In genomic region chr1:134274483-134274920, GRCm38 (mm10) we compare ENCODE assay signal across 18 mouse cellular contexts. TPM values are rescaled to one million over a fixed set of nuclear protein-coding genes. Genes with fewer than 3 reads are reported as not detected.
A peak's percentile ranks its signal among the peaks of the same experiment; 100 is the strongest.
DNase-seq lines count a peak whose midpoint lies in the region; ATAC-seq and TF ChIP-seq lines count a peak whose summit lies in the region.
"Had no signal": no experiment of that assay in that cellular context is flagged by ENCODE, and none has a peak within 500 bp of the region (broad histone marks: within the 10 kb centered on the region; RNA-seq: fewer than 3 reads in every experiment).

No protein-coding gene starts in this region.

- H3K27ac ChIP-seq in hindbrain, embryonic 15.5 days (replicated peaks): peak overlapping the region; percentile 73
- H3K27ac ChIP-seq in hindbrain, embryonic 12.5 days: no peak overlapping the region
- peak overlapping the region; percentile 68 for H3K27ac ChIP-seq in hindbrain, postnatal 0 days
- no peak overlapping the region for H3K27ac ChIP-seq in limb, embryonic 10.5 days

- H3K4me1 ChIP-seq in hindbrain, embryonic 15.5 days (replicated peaks): peaks cover 24% of the 10 kb centered on the region
- H3K4me1 ChIP-seq in hindbrain, embryonic 12.5 days: peaks cover 5% of the 10 kb centered on the region
- H3K4me1 ChIP-seq in hindbrain, postnatal 0 days (ENCODE audit: insufficient read depth, low read length): peaks cover 12% of the 10 kb centered on the region
- H3K4me1 ChIP-seq in limb, embryonic 10.5 days: peaks cover 16% of the 10 kb centered on the region

- no peak overlapping the region for H3K9ac ChIP-seq in hindbrain, embryonic 15.5 days
- H3K9ac ChIP-seq in hindbrain, embryonic 12.5 days: no peak overlapping the region
- no peak overlapping the region for H3K9ac ChIP-seq in hindbrain, postnatal 0 days (replicated peaks; ENCODE audit: low read length)

- no peaks in the 10 kb centered on the region for H3K27me3 ChIP-seq in hindbrain, embryonic 15.5 days
- H3K27me3 ChIP-seq in hindbrain, embryonic 12.5 days: no peaks in the 10 kb centered on the region
- no peaks in the 10 kb centered on the region for H3K27me3 ChIP-seq in hindbrain, postnatal 0 days (ENCODE audit: insufficient read depth, low read length)
- no peaks in the 10 kb centered on the region for H3K27me3 ChIP-seq in limb, embryonic 10.5 days (ENCODE audit: low read depth, poor library complexity, severe bottlenecking)

- DNase-seq in cerebellum, adult 11 months: peak; percentile 86
- peak; percentile 93 for DNase-seq in cerebellum, adult 9-10 months
- DNase-seq in hindbrain, postnatal 0 days (ENCODE audit: low spot score): peak; percentile 33
- no peak for DNase-seq in limb, embryonic 10.5 days (ENCODE audit: low spot score)
- no peak for DNase-seq in right cerebral cortex, adult 18-20 months
- DNase-seq: adrenal gland, postnatal 36 days; heart, adult 18-20 months; kidney, postnatal 14 days; lung, adult 18-20 months; right cerebral cortex, postnatal 25 days; thymus, adult 2 months had no signal

- ATAC-seq in hindbrain, embryonic 15.5 days (ENCODE audit: low FRiP score, low read depth): no peak; the same call in 1 of the 2 replicates
- no peak for ATAC-seq in hindbrain, embryonic 12.5 days (ENCODE audit: low FRiP score)
- ATAC-seq in hindbrain, postnatal 0 days: 0 out of 2 replicates have a peak, but pooled peaks have one; percentile 42
- ATAC-seq: CD4-positive, CD25-positive, alpha-beta regulatory T cell, adult 4 months; inflammation-experienced regulatory T-cells, adult 6 months had no signal

- no peak overlapping the region for H3K4me2 ChIP-seq in hindbrain, embryonic 15.5 days
- H3K4me2 ChIP-seq in hindbrain, embryonic 12.5 days (replicated peaks): no peak overlapping the region
- no peak overlapping the region for H3K4me2 ChIP-seq in hindbrain, postnatal 0 days (ENCODE audit: low read depth, low read length)

- H3K36me3 ChIP-seq in hindbrain, embryonic 15.5 days: no peaks in the 10 kb centered on the region
- no peaks in the 10 kb centered on the region for H3K36me3 ChIP-seq in hindbrain, embryonic 12.5 days
- no peaks in the 10 kb centered on the region for H3K36me3 ChIP-seq in hindbrain, postnatal 0 days (ENCODE audit: insufficient read depth, low read length)
- H3K36me3 ChIP-seq in limb, embryonic 10.5 days: no peaks in the 10 kb centered on the region

- H3K9me3 ChIP-seq in hindbrain, embryonic 15.5 days: no peaks in the 10 kb centered on the region
- no peaks in the 10 kb centered on the region for H3K9me3 ChIP-seq in hindbrain, embryonic 12.5 days (replicated peaks)
- no peaks in the 10 kb centered on the region for H3K9me3 ChIP-seq in hindbrain, postnatal 0 days (ENCODE audit: low read length)
- H3K9me3 ChIP-seq in limb, embryonic 10.5 days (replicated peaks): no peaks in the 10 kb centered on the region

- 69% methylated on average over 7 of the region's 7 CpGs for WGBS in hindbrain, embryonic 15.5 days
- WGBS in hindbrain, embryonic 12.5 days: 80% methylated on average over 7 of the region's 7 CpGs
- 58% methylated on average over 7 of the region's 7 CpGs for WGBS in hindbrain, postnatal 0 days
- WGBS in limb, embryonic 10.5 days: 63% methylated on average over 7 of the region's 7 CpGs

- no peak for TF ChIP-seq CTCF in hindbrain, postnatal 0 days (IDR thresholded peaks at IDR 0.05; ENCODE audit: low read depth)

- no peak overlapping the region for H3K4me3 ChIP-seq in hindbrain, embryonic 15.5 days
- H3K4me3 ChIP-seq in hindbrain, embryonic 12.5 days: no peak overlapping the region
- H3K4me3 ChIP-seq in hindbrain, postnatal 0 days (ENCODE audit: low read length): no peak overlapping the region
- H3K4me3 ChIP-seq in limb, embryonic 10.5 days: no peak overlapping the region

RNA-seq across cellular contexts. Expression of gene Myog, which starts 15.3 kb away (rescaled TPM):
- 0.45 TPM in 1 of 2 replicates, not detected in the other for polyA plus RNA-seq in hindbrain, embryonic 15.5 days (2015; fragmentation: Nextera tagmentation; extraction: Ambion mirVana)
- 7.8 and 36.7 TPM in 2 replicates for polyA plus RNA-seq in hindbrain, embryonic 12.5 days (2016; fragmentation: Nextera tagmentation; extraction: Ambion mirVana)
- total RNA-seq in hindbrain, postnatal 0 days (2014; rRNA removed): 0.16 TPM in 1 of 2 replicates, not detected in the other
- not detected in 2 replicates for polyA plus RNA-seq in hindbrain, postnatal 0 days (2015; fragmentation: Nextera tagmentation; extraction: Ambion mirVana)
- 2.0 and 16.0 TPM in 2 replicates for polyA plus RNA-seq in limb, embryonic 10.5 days (2016; fragmentation: Nextera tagmentation; extraction: Ambion mirVana)
- total RNA-seq: adrenal gland, postnatal 36 days; heart, adult 18-20 months; layer of hippocampus, postnatal 25 days; megakaryocyte, adult 5-6 weeks; monocyte, adult 5-6 weeks had no signal
- polyA plus RNA-seq: CD4-positive, CD25-positive, alpha-beta regulatory T cell, adult 4 months; inflammation-experienced regulatory T-cells, adult 6 months had no signal

RNA-seq across cellular contexts. Expression of gene Adora1, which starts 39.3 kb away (rescaled TPM):
- 22.5 and 26.0 TPM in 2 replicates for polyA plus RNA-seq in hindbrain, embryonic 15.5 days (2015; fragmentation: Nextera tagmentation; extraction: Ambion mirVana)
- polyA plus RNA-seq in hindbrain, embryonic 12.5 days (2016; fragmentation: Nextera tagmentation; extraction: Ambion mirVana): 2.3 and 2.4 TPM in 2 replicates
- 51.1 and 54.2 TPM in 2 replicates for total RNA-seq in hindbrain, postnatal 0 days (2014; rRNA removed)
- 32.6 and 33.4 TPM in 2 replicates for polyA plus RNA-seq in hindbrain, postnatal 0 days (2015; fragmentation: Nextera tagmentation; extraction: Ambion mirVana)
- polyA plus RNA-seq in limb, embryonic 10.5 days (2016; fragmentation: Nextera tagmentation; extraction: Ambion mirVana): 0.06 and 0.69 TPM in 2 replicates
- total RNA-seq: megakaryocyte, adult 5-6 weeks; monocyte, adult 5-6 weeks had no signal
- polyA plus RNA-seq: inflammation-experienced regulatory T-cells, adult 6 months had no signal

RNA-seq across cellular contexts. Expression of gene Ppfia4, which starts 58.2 kb away (rescaled TPM):
- polyA plus RNA-seq in hindbrain, embryonic 15.5 days (2015; fragmentation: Nextera tagmentation; extraction: Ambion mirVana): 26.7 and 28.7 TPM in 2 replicates
- polyA plus RNA-seq in hindbrain, embryonic 12.5 days (2016; fragmentation: Nextera tagmentation; extraction: Ambion mirVana): 6.3 and 7.8 TPM in 2 replicates
- 42.7 and 46.5 TPM in 2 replicates for total RNA-seq in hindbrain, postnatal 0 days (2014; rRNA removed)
- polyA plus RNA-seq in hindbrain, postnatal 0 days (2015; fragmentation: Nextera tagmentation; extraction: Ambion mirVana): 30.6 and 31.6 TPM in 2 replicates
- polyA plus RNA-seq in limb, embryonic 10.5 days (2016; fragmentation: Nextera tagmentation; extraction: Ambion mirVana): 1.8 and 2.3 TPM in 2 replicates

Comparison
In these comparisons a context has a peak if more than half of its experiments do, and no peak if none do; other contexts are left out.
1. H3K27ac ChIP-seq: peak in hindbrain, embryonic 15.5 days (single experiment) and hindbrain, postnatal 0 days (single experiment); none in hindbrain, embryonic 12.5 days (single experiment) and limb, embryonic 10.5 days (single experiment).
2. DNase-seq: peak in cerebellum, adult 11 months (single experiment), cerebellum, adult 9-10 months (single experiment) and hindbrain, postnatal 0 days (single experiment); none in limb, embryonic 10.5 days (single experiment) and right cerebral cortex, adult 18-20 months (single experiment).